Mouse (Mus musculus): ENCODE results near the gene Svs1. TPM values are rescaled to one million over a fixed set of nuclear protein-coding genes. Genes with fewer than 3 reads are reported as not detected.

Svs1 gene
- total RNA-seq, 2 experiments from 2014 or later = not detected

- intact Hi-C loops (cut with DNase I) = no loop called here
- peak; percentile 36 to 57 for DNase-seq (ENCODE audit: low spot score in 2 of 2)
Observed at GRCm38 (mm10) chr6:49039470-49040180, 53.0 kb downstream of the Svs1 start.

Other genes starting within 250 kb of the Svs1 start
- 1 to 10 TPM; 1.9 to 3.1 TPM for gene Gimap1, start 247.8 kb upstream of the Svs1 start, total RNA-seq (2021)
- 1 to 10 TPM in 1 of 2 experiments, under 1 TPM in 1; 0.96 to 1.1 TPM for gene Gimap5, start 240.7 kb upstream of the Svs1 start, total RNA-seq (2021)
- gene Gimap3, start 216.0 kb upstream of the Svs1 start, total RNA-seq (2021) = not detected
- gene Tmem176a, start 145.9 kb upstream of the Svs1 start, total RNA-seq (2021) = 10 to 100 TPM; 29.4 to 31.1 TPM
- gene Tmem176b, start 145.4 kb upstream of the Svs1 start, total RNA-seq (2021) = 10 to 100 TPM; 46.4 to 49.6 TPM
- gene Aoc1, start 114.0 kb upstream of the Svs1 start, total RNA-seq (2021) = not detected
- not detected for gene 1600015I10Rik, start 57.0 kb upstream of the Svs1 start, total RNA-seq (2021)
- gene Doxl2, start 11.9 kb upstream of the Svs1 start, total RNA-seq (2021) = not detected
- 1 to 10 TPM; 1.1 to 1.8 TPM for gene Gpnmb, start 49.7 kb downstream of the Svs1 start, total RNA-seq (2021)
- gene Malsu1, start 86.9 kb downstream of the Svs1 start, total RNA-seq (2021) = 10 to 100 TPM; 30.4 to 32.0 TPM
- under 1 TPM in 1 of 2 experiments, not detected in 1; 0.07 TPM for gene Igf2bp3, start 228.1 kb downstream of the Svs1 start, total RNA-seq (2021)

Data from left cerebral cortex, postnatal 36 days (tissue).